Mouse (Mus musculus) embryo, embryonic 11 days (tissue): ENCODE results near the gene Plekho2.
A peak's percentile ranks its signal among the peaks of the same experiment; 100 is the strongest.

Experiments used
- DNase-seq: peaks from one replicate; pipeline ENCODE4 v3.0.0-alpha.2; 2015

Gene Plekho2

GRCm38 (mm10) chr9:65552141-65552540 lies 27.7 kb downstream of the Plekho2 start:
- DNase-seq: no peak

DNA sequence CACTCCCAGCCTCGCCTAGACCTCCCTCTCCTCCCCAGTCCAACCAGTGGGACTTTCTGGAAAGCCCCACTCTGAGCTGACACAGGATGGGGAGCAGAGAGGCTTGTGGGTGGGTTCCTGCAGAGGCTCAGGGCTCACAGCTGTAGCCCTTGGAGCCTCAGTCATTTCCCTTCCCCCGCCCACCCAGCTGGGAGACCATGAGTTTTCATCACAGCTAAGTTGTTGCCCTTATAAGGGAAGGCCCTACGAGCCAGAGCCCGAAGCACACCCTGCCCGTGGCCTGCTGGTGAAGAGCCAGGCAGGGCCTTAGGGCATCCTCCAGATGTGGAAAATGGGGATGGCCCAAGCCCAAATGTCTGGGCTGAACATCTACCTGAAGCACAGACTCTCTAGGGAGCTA lies 28.8 kb downstream of the Plekho2 start:
- DNase-seq: peak; percentile 83

GRCm38 (mm10) chr9:65550079-65550831 lies 29.6 kb downstream of the Plekho2 start:
- no peak for DNase-seq

DNA sequence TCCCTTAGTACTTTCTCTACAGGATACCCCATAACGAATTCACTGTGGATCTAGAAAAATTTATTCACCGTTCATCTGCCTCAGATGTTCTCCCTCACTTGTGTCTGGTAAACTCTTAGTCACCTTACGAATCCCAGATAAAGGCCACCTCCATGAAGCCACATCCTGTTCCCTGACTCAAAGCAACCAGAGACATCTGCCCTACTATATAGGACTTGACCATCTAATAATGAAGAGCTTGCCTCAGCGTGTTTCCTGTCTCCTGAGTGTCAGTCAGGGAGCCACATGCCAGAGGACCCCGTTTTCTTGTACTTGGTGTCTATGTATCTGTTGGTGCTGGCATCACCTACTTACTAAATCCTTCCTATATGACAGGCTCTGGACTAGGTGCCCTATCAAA lies 30.2 kb downstream of the Plekho2 start:
- DNase-seq: no peak

- DNase-seq: no peak
Measured at GRCm38 (mm10) chr9:65549139-65549538, 30.7 kb downstream of the Plekho2 start.

GRCm38 (mm10) chr9:65548311-65548710 lies 31.5 kb downstream of the Plekho2 start:
- DNase-seq: no peak

DNA sequence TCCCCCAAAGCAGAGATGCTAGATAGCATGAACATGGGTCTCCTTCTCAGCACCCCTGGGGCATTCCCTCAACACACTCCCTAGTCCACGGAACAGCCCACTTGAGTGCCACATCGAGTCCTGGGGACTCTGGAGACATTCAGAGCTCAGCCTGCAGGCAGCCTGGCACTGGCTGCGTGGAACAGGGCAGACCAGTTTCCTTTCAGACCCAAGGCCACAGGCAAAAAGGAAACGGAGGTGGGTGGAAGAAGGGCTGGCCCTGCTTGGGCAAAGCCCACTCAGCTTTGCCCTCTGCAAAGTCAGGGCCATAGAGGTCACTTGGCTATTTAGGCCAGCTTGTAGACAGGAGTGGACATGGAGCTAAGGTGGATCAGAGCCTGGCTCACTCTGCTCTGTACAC lies 32.0 kb downstream of the Plekho2 start:
- DNase-seq: no peak

GRCm38 (mm10) chr9:65547111-65547510 lies 32.7 kb downstream of the Plekho2 start:
- no peak for DNase-seq

DNA sequence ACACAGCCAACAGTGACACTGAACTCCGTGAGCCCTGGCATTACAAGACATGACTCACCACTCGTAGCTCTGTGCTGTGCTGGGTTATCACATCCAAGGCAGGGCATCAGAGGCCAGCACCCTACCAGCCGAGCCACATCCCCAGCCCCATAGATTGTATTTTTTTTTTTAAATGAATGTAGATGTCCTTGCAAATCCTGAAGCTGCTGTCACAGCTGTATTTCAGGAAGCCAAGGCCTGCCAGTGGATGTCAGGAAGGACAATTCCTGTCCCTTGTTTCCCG lies 33.5 kb downstream of the Plekho2 start:
- DNase-seq: no peak

GRCm38 (mm10) chr9:65545635-65546412 lies 34.0 kb downstream of the Plekho2 start:
- DNase-seq: no peak

DNA sequence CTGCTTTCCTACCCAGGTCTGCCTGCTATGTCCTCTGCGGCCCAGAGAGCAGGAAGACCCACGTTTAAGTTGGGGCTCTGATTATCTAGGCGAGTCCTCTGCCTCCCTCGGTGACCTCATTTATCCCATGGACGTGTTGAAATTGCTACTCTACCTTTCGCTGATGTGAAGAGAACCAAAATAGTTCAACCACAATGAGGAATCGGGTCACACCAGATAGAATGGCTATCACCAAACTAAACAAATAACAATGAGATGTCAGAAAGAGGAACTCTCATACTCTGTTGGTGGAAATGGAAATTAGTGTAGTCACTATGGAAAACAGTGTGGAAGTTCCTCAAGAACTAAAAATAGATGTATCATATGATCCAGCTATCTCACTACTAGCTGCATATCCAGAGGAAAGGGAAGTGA lies 37.7 kb downstream of the Plekho2 start:
- DNase-seq: no peak

DNA sequence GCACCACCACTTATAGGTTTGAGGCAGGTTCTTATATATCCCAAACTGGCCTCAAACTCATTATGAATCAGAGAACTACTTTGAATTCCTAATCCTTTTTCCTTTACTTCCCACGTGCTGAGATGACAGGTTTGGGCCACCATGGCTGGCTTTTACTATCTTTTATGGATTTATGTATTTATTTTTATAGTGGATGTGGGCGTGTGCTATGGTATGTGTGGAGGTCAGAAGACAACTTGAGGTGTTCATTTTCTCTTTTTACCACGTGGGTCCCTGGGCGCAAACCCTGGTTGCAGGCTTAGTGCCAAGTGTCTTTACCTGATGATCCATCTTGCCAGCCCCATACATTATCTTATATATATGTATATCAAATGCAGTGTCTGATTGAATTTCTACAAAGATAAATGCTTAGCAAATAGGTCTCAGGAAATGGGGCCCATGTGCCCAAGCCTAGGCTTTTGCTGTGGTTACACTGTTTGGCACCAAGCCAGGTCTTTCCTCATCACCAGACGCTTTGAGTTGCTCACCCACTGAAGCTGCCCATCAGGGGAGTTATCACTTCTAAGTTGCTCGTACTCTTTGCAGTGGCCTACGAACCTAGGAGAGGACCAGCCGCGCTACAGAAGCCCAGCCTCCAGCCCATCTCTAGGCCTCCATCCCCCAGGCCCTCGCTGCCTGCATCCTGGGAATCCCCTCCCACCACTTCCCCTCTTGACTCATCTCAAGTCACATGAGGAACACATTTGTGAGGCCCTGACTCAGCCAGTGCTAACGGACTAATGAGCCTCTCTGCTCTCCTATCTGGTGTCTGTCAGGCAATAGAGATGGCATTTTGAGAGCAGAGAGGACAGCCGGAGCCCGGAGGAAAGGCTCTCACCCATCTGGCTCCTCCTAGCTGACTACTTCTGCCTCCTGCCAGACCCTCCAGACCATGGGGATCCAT lies 38.4 kb downstream of the Plekho2 start:
- no peak for DNase-seq

DNA sequence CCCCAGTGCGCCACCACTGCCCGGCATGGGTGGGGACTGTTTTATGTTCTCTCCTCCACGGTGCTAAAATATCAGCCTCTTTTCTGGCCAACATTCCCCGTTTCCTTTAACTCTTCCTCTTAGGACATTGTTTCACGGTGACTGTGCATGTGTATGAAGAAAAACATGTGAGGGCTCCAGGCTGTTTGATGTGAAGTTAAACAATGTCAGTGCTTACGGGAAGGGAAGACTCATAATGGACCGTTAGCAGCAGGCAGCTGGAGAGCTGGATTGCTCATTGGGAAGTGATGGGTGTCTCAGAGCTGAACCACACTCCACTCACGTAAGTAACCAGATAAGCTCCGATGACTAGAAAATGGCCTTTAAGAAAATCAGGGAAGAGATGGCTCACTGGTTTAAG lies 40.1 kb downstream of the Plekho2 start:
- no peak for DNase-seq

GRCm38 (mm10) chr9:65537901-65538630 lies 41.8 kb downstream of the Plekho2 start:
- DNase-seq: no peak

DNA sequence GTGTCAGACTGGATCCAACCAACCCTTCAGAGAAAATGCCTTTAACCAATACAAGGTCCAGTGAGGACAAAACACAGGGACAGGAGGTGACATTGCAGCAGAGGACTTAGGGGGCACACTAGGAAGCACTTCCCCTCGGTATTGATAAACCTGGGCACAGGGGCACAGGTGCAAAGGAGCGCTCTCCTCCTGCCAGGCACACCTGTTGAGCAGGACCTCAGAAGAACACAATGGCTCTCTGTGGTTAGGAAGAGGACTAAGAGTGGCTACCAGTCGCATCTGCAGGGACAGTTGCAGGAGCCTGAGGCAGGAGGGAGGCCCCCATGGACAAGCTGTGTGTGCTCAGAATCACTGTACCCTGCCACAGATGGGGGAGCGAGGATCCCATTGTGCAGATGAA lies 43.3 kb downstream of the Plekho2 start:
- no peak for DNase-seq

DNA sequence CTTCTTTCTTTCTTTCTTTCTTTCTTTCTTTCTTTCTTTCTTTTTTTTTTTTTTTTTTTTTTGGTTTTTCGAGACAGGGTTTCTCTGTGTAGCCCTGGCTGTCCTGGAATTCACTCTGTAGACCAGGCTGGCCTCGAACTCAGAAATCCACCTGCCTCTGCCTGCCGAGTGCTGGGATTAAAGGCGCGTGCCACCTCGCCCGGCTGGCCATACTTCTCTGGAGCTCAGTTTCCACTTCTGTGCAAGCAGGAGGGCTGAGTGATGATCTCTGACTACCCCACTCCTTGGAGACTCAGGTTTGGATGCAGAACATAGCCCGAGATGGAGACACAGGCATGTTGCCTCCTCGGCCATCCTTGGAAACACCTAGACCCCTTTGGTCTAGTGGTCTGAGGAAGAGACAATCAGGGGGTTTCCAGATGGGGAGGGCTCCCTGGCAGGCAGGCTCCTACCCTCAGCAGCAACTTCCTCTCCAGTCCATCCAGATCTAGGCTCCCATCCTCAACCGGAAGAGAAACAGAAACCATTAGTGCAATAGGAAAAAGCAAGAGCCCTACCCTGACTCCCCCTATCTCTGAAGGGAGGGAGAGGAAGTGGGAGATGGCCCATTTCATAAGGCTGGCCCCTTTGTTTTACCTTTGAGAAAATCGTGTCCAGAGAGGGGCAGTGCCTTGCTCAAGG lies 43.9 kb downstream of the Plekho2 start:
- DNase-seq: no peak

DNA sequence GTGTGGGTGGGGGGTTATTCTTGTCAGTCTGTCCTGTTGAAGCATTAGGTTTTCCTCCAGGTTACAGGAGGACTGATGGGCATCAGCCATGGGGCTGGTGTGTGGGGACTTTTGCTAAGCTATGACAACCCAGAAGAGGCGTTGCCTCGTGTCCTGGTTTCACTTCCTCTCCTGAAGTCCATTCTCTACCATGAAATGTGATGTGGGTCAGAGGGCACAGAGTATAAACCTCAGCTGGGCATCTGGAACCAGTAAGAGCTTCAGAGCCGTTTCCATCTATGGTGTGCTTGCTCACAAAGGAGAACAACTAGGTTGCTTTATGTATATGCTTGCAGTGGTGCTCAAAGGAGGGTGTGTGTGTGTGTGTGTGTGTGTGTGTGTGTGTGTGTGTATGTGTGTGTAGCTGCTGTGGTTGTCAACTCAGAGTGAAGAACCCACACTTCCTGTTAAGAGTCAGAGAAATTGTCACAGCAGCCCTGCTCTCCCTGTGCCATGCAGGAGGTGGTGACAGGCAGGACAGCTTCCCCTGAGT lies 44.6 kb downstream of the Plekho2 start:
- DNase-seq: no peak

GRCm38 (mm10) chr9:65534111-65534510 lies 45.7 kb downstream of the Plekho2 start:
- DNase-seq: no peak

DNA sequence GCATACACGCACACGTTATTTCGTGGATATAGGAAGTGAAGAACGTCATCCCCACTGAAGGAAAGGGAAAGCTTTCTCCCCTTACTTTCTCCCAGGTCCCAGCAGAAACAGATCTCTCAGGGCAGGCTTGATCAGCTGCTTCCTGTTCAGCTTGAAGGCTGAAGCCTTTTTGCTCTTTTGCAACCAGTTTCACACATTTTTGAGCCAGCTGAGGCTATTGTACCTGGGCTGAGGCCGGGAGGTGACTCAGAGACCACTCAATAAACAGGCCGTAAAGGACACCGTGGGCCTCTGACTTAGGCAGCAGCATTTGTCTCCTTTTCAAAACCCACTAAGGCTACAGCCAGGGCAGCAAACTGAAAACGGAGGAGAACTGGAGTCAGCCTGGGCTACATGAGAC lies 46.9 kb downstream of the Plekho2 start:
- no peak for DNase-seq

DNA sequence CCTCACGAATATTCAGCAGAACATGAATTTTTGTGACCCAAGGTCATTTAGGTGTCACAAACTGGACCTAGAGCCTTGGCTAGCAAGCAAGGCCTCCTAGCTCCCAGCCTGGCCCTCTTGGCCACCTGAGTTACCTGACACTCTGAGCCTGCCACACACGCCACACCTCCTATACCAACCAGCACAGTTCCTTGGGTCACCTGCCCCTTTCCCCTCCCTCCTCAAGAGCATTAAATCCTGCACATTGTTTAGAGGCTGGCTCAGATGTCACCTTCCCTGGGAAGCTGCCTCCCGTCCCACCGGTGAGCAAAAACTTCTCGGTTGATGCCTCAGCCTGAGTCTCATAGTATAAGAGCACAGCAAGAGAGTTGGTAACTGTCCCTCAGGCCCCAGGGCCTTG lies 48.6 kb downstream of the Plekho2 start:
- no peak for DNase-seq

DNA sequence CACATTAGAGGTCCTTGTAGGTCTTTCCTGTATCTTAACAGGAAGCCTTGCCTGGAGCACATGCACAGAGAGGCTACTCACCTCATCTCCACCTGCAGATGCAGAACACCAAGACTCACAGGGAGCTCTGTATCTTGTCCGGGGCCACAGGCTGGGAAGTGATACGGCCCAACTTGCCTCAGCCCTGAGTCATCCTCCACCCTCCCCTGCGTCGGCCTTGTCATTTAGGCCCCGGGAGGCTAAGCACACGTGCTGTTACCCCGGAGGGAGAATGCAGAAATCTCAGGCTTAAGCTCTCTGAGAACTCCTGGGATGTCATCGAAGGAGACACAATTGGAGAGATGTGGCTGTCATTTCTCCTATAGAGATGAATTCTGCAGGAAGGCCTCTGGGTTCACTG lies 50.2 kb downstream of the Plekho2 start:
- DNase-seq: no peak
